Mouse (Mus musculus): ENCODE data around the gene Olfr586. TPM values are rescaled to one million over a fixed set of nuclear protein-coding genes. Genes with fewer than 3 reads are reported as not detected.

Olfr586 gene
- not detected in 2 replicates for polyA plus RNA-seq (2014; fragmentation: Nextera tagmentation; extraction: Ambion mirVana)

GRCm38 (mm10) chr7:103125538-103125937, at the start of gene Olfr586:
Gene Olfr586 (minus strand): TSS chr7:103125638.
- no peak within 1 kb of the TSS for H3K4me3 ChIP-seq (ENCODE audit: low read depth, low read length)
- H3K4me1 ChIP-seq (ENCODE audit: control insufficient read depth, insufficient read depth, low read length), result no peaks in the 10 kb centered on the region
- ATAC-seq (replicated peaks; ENCODE audit: insufficient number of reproducible peaks, low FRiP score, low TSS enrichment, low read depth) (no peak), DNase-seq (ENCODE audit: low spot score) (no peak)
- H3K27me3 ChIP-seq (ENCODE audit: control insufficient read depth, insufficient read depth, low read length), result no peaks in the 10 kb centered on the region
- H3K36me3 ChIP-seq (replicated peaks; ENCODE audit: control insufficient read depth, insufficient read depth, low read depth, low read length), result no peaks in the 10 kb centered on the region
- no peaks in the 10 kb centered on the region for H3K9me3 ChIP-seq (replicated peaks; ENCODE audit: control insufficient read depth, low read length)
- H3K9ac ChIP-seq (replicated peaks; ENCODE audit: low read length), result no peak within 1 kb of the TSS
- H3K4me2 ChIP-seq (ENCODE audit: low read depth, low read length), result no peak within 1 kb of the TSS
- H3K27ac ChIP-seq (replicated peaks; ENCODE audit: low read depth, low read length), result no peak within 1 kb of the TSS
- 91% methylated on average over 3 of the region's 3 CpGs for WGBS

- DNase-seq (ENCODE audit: low spot score) (no peak), ATAC-seq (replicated peaks; ENCODE audit: insufficient number of reproducible peaks, low FRiP score, low TSS enrichment, low read depth) (no peak)
- Histone ChIP-seq H3K9me3 (replicated peaks; ENCODE audit: control insufficient read depth, low read length) (no peaks in the 10 kb centered on the region), H3K4me3 (ENCODE audit: low read depth, low read length) (no peak overlapping the region), H3K4me1 (ENCODE audit: control insufficient read depth, insufficient read depth, low read length) (no peaks in the 10 kb centered on the region), H3K27ac (replicated peaks; ENCODE audit: low read depth, low read length) (no peak overlapping the region), H3K4me2 (ENCODE audit: low read depth, low read length) (no peak overlapping the region), H3K9ac (replicated peaks; ENCODE audit: low read length) (no peak overlapping the region), H3K27me3 (ENCODE audit: control insufficient read depth, insufficient read depth, low read length) (no peaks in the 10 kb centered on the region), H3K36me3 (replicated peaks; ENCODE audit: control insufficient read depth, insufficient read depth, low read depth, low read length) (no peaks in the 10 kb centered on the region)
- WGBS, result 87% methylated on average over 5 of the region's 5 CpGs
These were observed 44.3 kb upstream of the Olfr586 start for GRCm38 (mm10) chr7:103169697-103170096.

DNA sequence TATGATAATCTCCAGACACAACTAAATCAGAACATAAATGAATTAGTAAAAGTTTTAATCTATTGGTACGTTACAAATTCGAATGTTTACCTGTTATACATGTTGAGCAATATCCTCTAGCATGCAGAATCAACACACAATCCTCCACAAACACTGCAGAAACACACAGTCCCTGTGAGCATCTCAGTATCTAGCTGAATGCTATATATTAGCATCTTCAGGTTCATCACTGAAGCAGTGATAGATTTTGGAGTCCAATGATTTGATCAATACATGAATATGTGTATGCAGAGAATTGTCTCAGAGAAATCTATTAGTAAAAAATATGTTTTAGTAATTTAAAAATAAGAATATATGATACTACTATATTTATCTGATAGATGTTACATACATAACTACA, 30.8 kb upstream of the Olfr586 start, which contains the start of gene Olfr589:
Gene Olfr589 (minus strand): TSS at position 101 of the 400 bp plus-strand sequence.
- 68% methylated on average over 2 of the region's 2 CpGs for WGBS
- ATAC-seq (replicated peaks; ENCODE audit: insufficient number of reproducible peaks, low FRiP score, low TSS enrichment, low read depth), result no peak
- H3K9ac ChIP-seq (replicated peaks; ENCODE audit: low read length), result no peak within 1 kb of the TSS
- H3K9me3 ChIP-seq (replicated peaks; ENCODE audit: control insufficient read depth, low read length), result no peaks in the 10 kb centered on the region
- H3K27me3 ChIP-seq (ENCODE audit: control insufficient read depth, insufficient read depth, low read length), result no peaks in the 10 kb centered on the region
- no peaks in the 10 kb centered on the region for H3K4me1 ChIP-seq (ENCODE audit: control insufficient read depth, insufficient read depth, low read length)
- H3K36me3 ChIP-seq (replicated peaks; ENCODE audit: control insufficient read depth, insufficient read depth, low read depth, low read length), result no peaks in the 10 kb centered on the region
- H3K27ac ChIP-seq (replicated peaks; ENCODE audit: low read depth, low read length), result no peak within 1 kb of the TSS
- DNase-seq (ENCODE audit: low spot score), result no peak
- no peak within 1 kb of the TSS for H3K4me3 ChIP-seq (ENCODE audit: low read depth, low read length)
- H3K4me2 ChIP-seq (ENCODE audit: low read depth, low read length), result no peak within 1 kb of the TSS

DNA sequence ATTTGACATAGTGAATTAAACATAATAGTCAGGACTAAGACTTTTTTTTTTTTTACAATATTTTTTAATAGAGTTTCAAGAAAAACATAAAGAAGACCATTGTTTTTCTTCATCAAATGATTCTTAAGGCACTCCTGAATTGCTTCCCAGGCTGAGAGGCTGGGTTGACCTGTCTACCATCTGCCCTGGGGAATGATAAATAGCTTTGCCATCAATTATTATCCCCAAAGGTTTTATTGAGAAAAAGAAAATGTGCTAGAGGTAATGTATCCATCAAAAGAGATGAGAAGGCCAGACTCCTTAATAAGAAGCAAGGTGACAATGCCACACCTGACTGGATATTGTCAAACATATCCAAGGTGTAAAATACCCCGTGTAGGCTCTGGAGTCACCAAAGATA, 15.1 kb upstream of the Olfr586 start, which contains the start of gene Olfr588-ps1:
Gene Olfr588-ps1 (plus strand): TSS at position 301 of the 400 bp plus-strand sequence.
- 88% methylated on average over 1 of the region's 1 CpGs for WGBS
- H3K4me1 ChIP-seq (ENCODE audit: control insufficient read depth, insufficient read depth, low read length), result no peaks in the 10 kb centered on the region
- H3K36me3 ChIP-seq (replicated peaks; ENCODE audit: control insufficient read depth, insufficient read depth, low read depth, low read length), result no peaks in the 10 kb centered on the region
- no peaks in the 10 kb centered on the region for H3K9me3 ChIP-seq (replicated peaks; ENCODE audit: control insufficient read depth, low read length)
- H3K4me2 ChIP-seq (ENCODE audit: low read depth, low read length), result no peak within 1 kb of the TSS
- H3K27me3 ChIP-seq (ENCODE audit: control insufficient read depth, insufficient read depth, low read length), result no peaks in the 10 kb centered on the region
- DNase-seq (ENCODE audit: low spot score) (no peak), ATAC-seq (replicated peaks; ENCODE audit: insufficient number of reproducible peaks, low FRiP score, low TSS enrichment, low read depth) (no peak)
- no peak within 1 kb of the TSS for H3K4me3 ChIP-seq (ENCODE audit: low read depth, low read length)
- no peak within 1 kb of the TSS for H3K9ac ChIP-seq (replicated peaks; ENCODE audit: low read length)
- H3K27ac ChIP-seq (replicated peaks; ENCODE audit: low read depth, low read length), result no peak within 1 kb of the TSS

- no peaks in the 10 kb centered on the region for H3K9me3 ChIP-seq (replicated peaks; ENCODE audit: control insufficient read depth, low read length)
- 47% methylated on average over 3 of the region's 3 CpGs for WGBS
- no peak overlapping the region for H3K27ac ChIP-seq (replicated peaks; ENCODE audit: low read depth, low read length)
- H3K27me3 ChIP-seq (ENCODE audit: control insufficient read depth, insufficient read depth, low read length), result no peaks in the 10 kb centered on the region
- no peak overlapping the region for H3K4me3 ChIP-seq (ENCODE audit: low read depth, low read length)
- H3K9ac ChIP-seq (replicated peaks; ENCODE audit: low read length), result no peak overlapping the region
- ATAC-seq (replicated peaks; ENCODE audit: insufficient number of reproducible peaks, low FRiP score, low TSS enrichment, low read depth) (no peak), DNase-seq (ENCODE audit: low spot score) (no peak)
- no peaks in the 10 kb centered on the region for H3K4me1 ChIP-seq (ENCODE audit: control insufficient read depth, insufficient read depth, low read length)
- no peak overlapping the region for H3K4me2 ChIP-seq (ENCODE audit: low read depth, low read length)
- no peaks in the 10 kb centered on the region for H3K36me3 ChIP-seq (replicated peaks; ENCODE audit: control insufficient read depth, insufficient read depth, low read depth, low read length)
These were observed 6.0 kb downstream of the Olfr586 start for GRCm38 (mm10) chr7:103119406-103119805.

- Histone ChIP-seq H3K9me3 (replicated peaks; ENCODE audit: control insufficient read depth, low read length) (no peaks in the 10 kb centered on the region), H3K36me3 (replicated peaks; ENCODE audit: control insufficient read depth, insufficient read depth, low read depth, low read length) (no peaks in the 10 kb centered on the region), H3K27me3 (ENCODE audit: control insufficient read depth, insufficient read depth, low read length) (no peaks in the 10 kb centered on the region), H3K4me1 (ENCODE audit: control insufficient read depth, insufficient read depth, low read length) (no peaks in the 10 kb centered on the region), H3K9ac (replicated peaks; ENCODE audit: low read length) (no peak within 1 kb of the TSS), H3K4me3 (ENCODE audit: low read depth, low read length) (no peak within 1 kb of the TSS), H3K27ac (replicated peaks; ENCODE audit: low read depth, low read length) (no peak within 1 kb of the TSS), H3K4me2 (ENCODE audit: low read depth, low read length) (no peak within 1 kb of the TSS)
- no peak for DNase-seq (ENCODE audit: low spot score)
- no peak for ATAC-seq (replicated peaks; ENCODE audit: insufficient number of reproducible peaks, low FRiP score, low TSS enrichment, low read depth)
- 86% methylated on average over 1 of the region's 1 CpGs for WGBS
These were observed 28.0 kb downstream of the Olfr586 start, which contains the start of gene Olfr585 for GRCm38 (mm10) chr7:103097420-103097819. Gene Olfr585 (plus strand): TSS chr7:103097720.

DNA sequence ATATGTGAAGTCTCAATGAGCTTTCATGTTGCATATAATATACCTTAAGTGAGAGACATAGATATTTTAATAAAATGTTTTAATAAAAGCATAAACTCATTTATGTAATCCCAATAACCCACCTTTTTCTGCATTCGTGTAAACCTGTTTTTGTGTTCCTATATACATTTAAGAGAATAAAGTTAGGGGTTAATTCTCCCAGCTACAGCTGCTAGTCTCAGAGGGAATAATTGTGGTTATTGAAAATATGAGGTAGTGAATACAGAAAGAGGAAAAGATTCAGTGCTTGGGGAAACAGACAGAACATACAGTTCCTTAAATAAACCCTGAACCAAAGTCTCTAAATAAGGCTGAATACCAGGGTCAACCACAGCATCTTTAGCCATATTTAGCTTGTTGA, 43.9 kb downstream of the Olfr586 start, which contains the start of gene Olfr584:
Gene Olfr584 (plus strand): TSS at position 301 of the 400 bp plus-strand sequence.
- Histone ChIP-seq H3K27ac (replicated peaks; ENCODE audit: low read depth, low read length) (no peak within 1 kb of the TSS), H3K4me3 (ENCODE audit: low read depth, low read length) (no peak within 1 kb of the TSS), H3K9me3 (replicated peaks; ENCODE audit: control insufficient read depth, low read length) (no peaks in the 10 kb centered on the region), H3K4me2 (ENCODE audit: low read depth, low read length) (no peak within 1 kb of the TSS), H3K4me1 (ENCODE audit: control insufficient read depth, insufficient read depth, low read length) (no peaks in the 10 kb centered on the region), H3K27me3 (ENCODE audit: control insufficient read depth, insufficient read depth, low read length) (no peaks in the 10 kb centered on the region), H3K36me3 (replicated peaks; ENCODE audit: control insufficient read depth, insufficient read depth, low read depth, low read length) (no peaks in the 10 kb centered on the region), H3K9ac (replicated peaks; ENCODE audit: low read length) (no peak within 1 kb of the TSS)
- no peak for DNase-seq (ENCODE audit: low spot score)
- no peak for ATAC-seq (replicated peaks; ENCODE audit: insufficient number of reproducible peaks, low FRiP score, low TSS enrichment, low read depth)
- WGBS, result 88% methylated on average over 1 of the region's 1 CpGs

Data from embryonic facial prominence, embryonic 11.5 days (tissue).